Mouse (Mus musculus): Measurements from ENCODE around the gene Rpusd1.

The Rpusd1 gene

DNA sequence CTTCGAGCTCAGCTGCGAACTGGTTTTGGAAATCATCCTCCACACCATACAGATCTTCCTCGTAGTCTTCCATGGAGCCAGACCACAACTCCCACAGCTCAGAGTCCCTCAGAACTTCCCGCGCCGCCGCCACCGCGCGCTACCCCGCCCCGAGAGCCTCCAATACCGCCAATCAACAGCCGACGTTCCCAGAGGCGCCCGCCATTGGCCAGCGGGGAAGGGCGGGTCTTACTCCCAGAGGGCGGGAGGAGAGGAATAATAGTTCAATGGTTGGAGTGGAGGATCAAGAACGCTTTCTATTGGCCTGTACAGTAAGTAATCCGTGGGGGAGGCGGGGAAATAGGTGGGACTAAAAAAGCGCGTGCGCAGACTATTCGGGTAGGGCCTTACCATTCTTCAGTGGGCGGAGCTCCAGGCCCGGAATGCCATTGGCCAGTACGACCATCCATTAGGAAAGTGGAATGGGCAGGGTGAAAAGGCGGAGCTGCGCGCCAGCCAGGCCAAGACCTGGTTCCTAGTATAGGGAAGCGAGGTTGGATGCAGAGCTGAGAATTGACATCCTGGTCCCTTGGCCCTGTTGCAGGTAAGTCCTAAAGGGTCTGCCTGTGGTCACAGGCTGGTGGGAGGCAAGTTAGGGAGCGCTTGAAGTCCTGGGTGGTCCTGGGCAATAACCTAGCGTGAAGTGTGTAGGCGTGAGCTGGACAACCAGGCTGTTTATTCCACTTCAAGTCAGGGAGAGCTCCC is at the start of gene Rpusd1, which contains the start of gene Chtf18:
TSS of gene Rpusd1 (plus strand) at position 406 of the 744 bp plus-strand sequence.
TSS of gene Chtf18 (minus strand) at position 155 of the 744 bp plus-strand sequence.
- peak; percentile 100 for DNase-seq (ENCODE audit: low spot score)

- DNase-seq (ENCODE audit: low spot score) = no peak
Measured at GRCm38 (mm10) chr17:25677969-25678368, 49.5 kb upstream of the Rpusd1 start.

GRCm38 (mm10) chr17:25679818-25680217 is 47.7 kb upstream of the Rpusd1 start:
- no peak for DNase-seq (ENCODE audit: low spot score)

GRCm38 (mm10) chr17:25681636-25682035 is 45.8 kb upstream of the Rpusd1 start:
- DNase-seq (ENCODE audit: low spot score) = no peak

DNA sequence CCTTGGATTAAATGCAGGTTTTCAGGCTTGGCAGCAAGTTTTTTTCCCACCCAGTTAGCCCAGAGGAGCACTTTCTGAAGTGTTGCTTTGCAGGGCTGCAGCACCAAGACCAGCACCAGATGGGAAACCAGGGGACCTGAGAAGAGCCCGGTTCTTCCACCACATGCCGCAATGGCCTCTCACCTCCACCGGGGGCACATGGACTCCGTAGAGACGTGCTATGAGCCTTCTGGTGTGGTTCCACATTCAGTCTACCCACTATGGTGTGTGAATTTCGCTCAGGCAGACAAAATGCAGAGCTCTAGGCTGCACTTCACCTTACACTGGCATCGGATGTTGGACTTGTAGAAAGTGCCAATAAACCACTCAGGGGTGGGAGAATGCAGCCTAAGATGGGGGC is 41.1 kb upstream of the Rpusd1 start:
- peak; percentile 64 for DNase-seq (ENCODE audit: low spot score)

GRCm38 (mm10) chr17:25688922-25689321 is 38.5 kb upstream of the Rpusd1 start:
- DNase-seq (ENCODE audit: low spot score) = no peak

GRCm38 (mm10) chr17:25696263-25696662 is 31.2 kb upstream of the Rpusd1 start:
- no peak for DNase-seq (ENCODE audit: low spot score)

DNA sequence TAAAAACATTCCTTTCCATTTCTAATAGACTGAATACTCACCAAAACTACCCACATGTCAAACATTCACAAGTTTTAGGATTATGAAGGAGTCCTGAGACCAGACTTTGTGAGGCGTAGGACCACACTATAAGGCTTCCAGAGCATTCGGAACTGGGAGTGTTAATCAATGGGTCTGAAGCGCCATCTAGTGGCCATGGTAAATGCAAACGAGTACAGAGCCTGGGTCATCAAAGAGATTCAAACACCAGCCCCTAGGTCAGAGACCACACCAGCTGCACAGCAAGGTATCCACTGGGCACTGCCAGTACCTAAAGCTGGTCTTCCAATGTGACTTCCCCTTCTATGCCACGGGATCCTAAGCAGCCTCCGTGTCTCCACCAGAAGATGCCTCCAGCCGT is 29.0 kb upstream of the Rpusd1 start:
- DNase-seq (ENCODE audit: low spot score) = peak; percentile 95

DNA sequence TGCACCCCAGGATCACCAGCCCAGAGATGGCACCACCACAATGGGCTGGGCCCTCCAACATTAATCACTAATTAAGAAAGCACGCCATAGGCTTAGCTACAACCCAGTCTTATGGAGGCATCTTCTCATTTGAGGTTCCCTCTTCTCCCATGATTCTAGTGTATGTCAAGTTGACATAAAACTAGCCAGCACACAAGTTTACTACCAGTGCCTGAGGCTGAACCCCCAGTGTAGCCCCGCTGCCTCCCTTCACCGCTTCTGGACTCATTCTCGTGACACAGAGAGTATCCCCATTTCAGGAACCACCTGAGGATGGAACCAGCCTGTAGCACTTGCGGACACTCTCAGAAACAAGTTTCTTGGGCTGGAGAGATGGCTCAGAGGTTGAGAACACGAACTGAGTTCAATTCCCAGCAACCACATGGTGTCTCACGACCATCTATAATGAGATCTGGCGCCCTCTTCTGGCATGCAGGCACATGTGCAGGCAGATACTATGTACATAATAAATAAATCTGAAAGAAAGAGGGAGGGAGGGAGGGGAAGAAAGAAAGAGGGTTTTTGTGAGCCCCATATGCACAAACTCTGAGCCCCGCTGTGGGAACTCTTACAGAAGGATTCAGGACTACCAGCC is 26.5 kb upstream of the Rpusd1 start:
- DNase-seq (ENCODE audit: low spot score) = no peak

DNA sequence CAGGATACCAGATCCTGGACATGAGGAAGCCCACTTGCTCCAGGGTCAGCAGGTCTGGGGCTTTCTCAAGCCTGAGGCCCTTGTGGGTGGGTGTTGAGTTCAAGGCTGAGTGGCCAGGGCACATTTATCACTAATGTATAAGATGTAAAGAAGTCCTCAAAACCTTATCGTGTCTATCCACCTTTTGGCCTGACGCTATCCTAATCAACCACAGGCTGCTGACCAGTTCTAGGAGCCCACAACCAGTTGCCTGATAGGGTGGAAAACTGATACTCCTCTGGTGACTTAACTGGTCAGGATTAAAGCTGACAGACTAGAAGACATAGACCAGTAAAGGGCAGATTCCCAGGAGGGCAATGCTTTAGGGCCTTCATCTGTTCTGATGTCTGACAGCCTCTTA is 17.5 kb upstream of the Rpusd1 start:
- DNase-seq (ENCODE audit: low spot score) = no peak

GRCm38 (mm10) chr17:25711136-25711535 is 16.3 kb upstream of the Rpusd1 start:
- DNase-seq (ENCODE audit: low spot score) = no peak

GRCm38 (mm10) chr17:25715627-25716026 is 11.8 kb upstream of the Rpusd1 start:
- no peak for DNase-seq (ENCODE audit: low spot score)

DNA sequence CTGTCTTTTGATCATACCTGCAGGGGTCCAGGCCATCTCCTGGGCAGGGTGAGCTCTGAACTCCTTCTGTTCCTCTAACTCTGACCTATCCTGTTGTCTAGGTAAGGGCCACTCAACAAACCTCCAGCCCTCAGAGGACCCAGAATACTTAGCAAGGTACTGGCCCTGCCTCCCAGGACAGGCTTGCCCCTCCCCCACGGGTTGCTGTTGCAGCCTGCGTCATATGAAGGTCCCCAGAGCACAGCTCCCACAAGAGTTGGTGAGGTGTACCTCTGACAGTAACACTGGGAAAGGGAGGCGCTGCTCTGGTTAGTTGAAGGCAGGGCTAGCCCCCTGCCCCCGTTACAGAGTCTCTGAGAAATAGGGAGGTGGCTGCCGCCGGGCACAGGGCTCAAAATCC is 11.3 kb upstream of the Rpusd1 start:
- DNase-seq (ENCODE audit: low spot score) = peak; percentile 39

DNA sequence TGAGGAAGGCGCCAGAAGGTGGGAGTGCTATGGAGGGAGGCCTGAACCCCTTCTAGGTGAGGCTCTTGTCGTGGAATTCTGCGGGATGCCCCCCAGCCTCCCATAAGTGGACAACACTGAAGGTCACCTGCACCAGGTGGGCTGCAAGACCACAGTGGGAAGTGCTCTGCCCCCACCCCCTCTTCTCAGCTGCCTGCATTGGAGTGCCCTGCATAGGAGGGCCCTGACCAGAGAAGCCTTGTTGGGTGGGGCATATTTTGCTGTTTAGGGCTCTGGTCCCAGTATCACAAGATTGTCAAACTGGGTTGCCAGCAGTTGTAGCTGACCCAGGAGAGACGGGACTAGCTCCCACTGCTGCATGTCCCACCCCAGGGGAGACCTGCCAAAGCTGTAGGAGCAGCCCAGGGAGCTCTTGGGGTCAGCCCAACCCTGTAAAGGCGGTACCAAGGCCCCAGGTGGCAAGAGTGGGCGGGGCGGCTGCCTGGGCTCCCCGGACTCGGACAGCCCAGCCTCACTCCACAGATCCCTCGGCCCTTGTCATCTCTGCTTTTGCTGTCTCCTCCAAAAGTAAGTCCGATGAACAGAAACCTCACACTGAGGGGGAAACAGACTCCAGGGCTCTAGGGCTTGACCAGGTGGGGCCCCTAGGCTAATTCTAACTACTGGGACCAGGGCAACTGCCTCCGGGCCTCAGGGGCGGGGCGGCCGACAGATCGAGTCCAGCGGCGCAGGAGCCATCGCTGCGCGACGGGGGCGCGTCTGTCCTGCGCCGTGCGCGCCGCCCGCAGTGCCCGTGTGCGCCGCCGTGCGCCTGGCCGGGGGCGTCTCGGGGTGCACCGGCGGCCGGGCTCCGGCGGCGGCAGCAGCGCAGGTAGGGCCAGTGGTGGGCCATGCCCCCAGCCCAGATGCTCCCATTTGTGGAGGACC is 10.5 kb upstream of the Rpusd1 start, which contains the start of gene Gng13:
TSS of gene Gng13 (plus strand) at position 461 of the 927 bp plus-strand sequence.
- DNase-seq (ENCODE audit: low spot score) = peak; percentile 36

- DNase-seq (ENCODE audit: low spot score) = no peak
Measured at GRCm38 (mm10) chr17:25717691-25718090, 9.8 kb upstream of the Rpusd1 start.

DNA sequence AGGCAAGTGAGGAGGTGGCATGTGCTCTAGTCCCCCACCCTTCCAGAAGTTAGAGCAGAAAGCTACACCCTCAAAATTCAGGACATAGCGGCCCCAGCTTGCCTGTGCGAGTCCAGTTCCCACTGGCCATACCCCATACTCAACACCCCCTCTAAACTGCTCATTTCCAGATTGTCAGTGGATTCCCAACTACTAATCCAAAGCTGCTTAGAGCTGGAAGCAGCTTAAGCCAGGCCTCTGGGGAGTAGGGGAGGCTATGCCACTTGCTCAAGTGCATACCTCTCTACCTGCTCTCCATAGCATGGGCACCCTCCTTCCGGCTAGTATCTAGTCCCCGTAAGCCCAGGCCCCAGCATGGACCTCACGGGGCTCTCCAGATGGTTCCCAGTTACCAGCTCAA is 6.0 kb upstream of the Rpusd1 start:
- DNase-seq (ENCODE audit: low spot score) = peak; percentile 21

DNA sequence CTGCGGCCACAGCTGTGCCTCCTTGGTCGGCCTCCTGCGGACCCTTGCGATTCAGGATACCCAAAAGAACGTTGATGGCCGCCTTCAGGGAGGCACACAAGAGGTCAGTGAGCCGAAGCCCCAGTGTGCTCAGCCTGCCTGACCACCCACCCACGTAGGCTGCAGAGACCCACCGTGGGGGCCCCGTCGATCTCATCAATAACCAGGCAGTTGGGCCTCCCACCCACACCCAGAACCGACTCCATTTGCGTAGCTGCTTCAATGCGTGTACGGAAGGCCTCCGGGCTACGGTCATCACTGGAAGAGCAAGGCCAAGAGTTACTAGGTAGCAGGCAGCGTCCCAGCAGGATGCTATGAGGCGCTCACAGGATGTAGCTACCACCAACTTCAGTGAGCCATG is 4.0 kb upstream of the Rpusd1 start:
- DNase-seq (ENCODE audit: low spot score) = no peak

GRCm38 (mm10) chr17:25723919-25724318 is 3.6 kb upstream of the Rpusd1 start:
- peak; percentile 46 for DNase-seq (ENCODE audit: low spot score)

- no peak for DNase-seq (ENCODE audit: low spot score)
Measured at GRCm38 (mm10) chr17:25725264-25725663, 2.2 kb upstream of the Rpusd1 start.

DNA sequence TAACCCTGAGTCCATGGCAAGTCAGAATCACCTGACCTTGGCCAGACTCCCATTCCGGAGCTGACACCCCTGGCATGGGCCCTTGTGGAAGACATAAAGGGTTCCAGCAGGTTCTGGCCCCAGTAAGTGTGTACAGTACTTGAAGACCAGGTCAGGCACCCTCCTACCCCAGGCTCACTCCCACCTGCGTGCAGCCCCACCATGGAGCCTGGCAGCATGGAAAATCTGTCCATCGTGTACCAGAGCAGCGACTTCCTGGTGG is 470 bp downstream of the Rpusd1 start:
- DNase-seq (ENCODE audit: low spot score) = no peak

DNA sequence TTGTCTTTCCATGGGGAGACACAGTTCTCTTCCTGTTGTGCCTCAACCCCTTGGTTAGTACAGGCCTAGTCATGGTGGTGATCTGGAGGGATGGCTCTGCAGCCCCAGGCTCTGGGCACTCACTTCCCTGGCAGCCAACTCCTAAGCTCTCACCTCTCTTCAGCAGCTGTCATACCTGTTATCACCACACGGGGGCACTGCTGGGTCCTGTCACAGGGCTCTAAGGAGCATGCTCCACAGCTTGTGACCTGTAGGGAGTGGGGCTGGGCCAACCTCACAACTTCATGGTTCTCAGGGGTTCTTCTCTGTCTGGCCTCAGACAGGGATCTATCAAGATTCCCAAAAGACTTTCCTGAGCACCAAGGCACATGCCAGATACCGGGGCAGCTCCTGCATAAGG is 4.6 kb downstream of the Rpusd1 start:
- peak; percentile 97 for DNase-seq (ENCODE audit: low spot score)

- no peak for DNase-seq (ENCODE audit: low spot score)
Measured at GRCm38 (mm10) chr17:25735246-25735645, 7.8 kb downstream of the Rpusd1 start.

GRCm38 (mm10) chr17:25735745-25736144 is 8.3 kb downstream of the Rpusd1 start, which contains the start of gene Mslnl:
TSS of gene Mslnl (plus strand) at chr17:25736042.
- DNase-seq (ENCODE audit: low spot score) = no peak
